Mouse (Mus musculus): ENCODE measurements around the gene Krtap1-4. TPM values are rescaled to one million over a fixed set of nuclear protein-coding genes. Genes with fewer than 3 reads are reported as not detected.

Gene Krtap1-4
- total and polyA plus RNA-seq, 2 experiments from 2014 or later, result not detected

DNA sequence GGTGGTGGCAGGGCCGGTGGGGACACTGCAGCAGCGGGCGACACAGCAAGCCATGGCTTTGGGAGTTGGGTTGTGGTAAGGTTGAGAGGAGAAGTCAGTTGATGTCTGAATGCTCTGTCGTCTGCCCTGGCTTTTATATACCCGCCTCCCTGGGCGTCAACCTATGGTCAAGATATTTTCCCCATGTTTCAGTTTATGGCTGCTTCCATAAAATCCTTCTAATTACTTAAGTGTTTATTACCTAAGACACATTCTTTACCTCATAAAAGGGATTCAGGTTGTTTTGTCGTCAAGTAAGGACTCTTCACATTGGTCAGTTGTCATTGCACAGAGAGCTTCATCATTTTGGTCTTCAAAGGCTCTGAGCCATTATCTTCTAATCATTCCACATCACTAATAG lies 16.9 kb downstream of the Krtap1-4 start, which contains the start of gene Krtap3-1:
Krtap3-1 (minus strand) TSS at position 101 of the 400 bp plus-strand sequence.
- WGBS, result 94% methylated on average over 7 of the region's 7 CpGs
- no peak for ATAC-seq
- Histone ChIP-seq H3K36me3 (ENCODE audit: insufficient read depth) (no peaks in the 10 kb centered on the region), H3K27ac (ENCODE audit: low read depth, low read length) (no peak within 1 kb of the TSS), H3K27me3 (ENCODE audit: insufficient read depth, low read length) (no peaks in the 10 kb centered on the region), H3K9me3 (ENCODE audit: low read length) (no peaks in the 10 kb centered on the region), H3K4me3 (ENCODE audit: low read depth, low read length) (no peak within 1 kb of the TSS), H3K4me1 (ENCODE audit: insufficient read depth) (no peaks in the 10 kb centered on the region), H3K9ac (no peak within 1 kb of the TSS), H3K4me2 (ENCODE audit: low read depth) (no peak within 1 kb of the TSS)
- no peak for TF ChIP-seq CTCF (IDR thresholded peaks at IDR 0.05; ENCODE audit: low read depth)
- DNase-seq, result no peak

DNA sequence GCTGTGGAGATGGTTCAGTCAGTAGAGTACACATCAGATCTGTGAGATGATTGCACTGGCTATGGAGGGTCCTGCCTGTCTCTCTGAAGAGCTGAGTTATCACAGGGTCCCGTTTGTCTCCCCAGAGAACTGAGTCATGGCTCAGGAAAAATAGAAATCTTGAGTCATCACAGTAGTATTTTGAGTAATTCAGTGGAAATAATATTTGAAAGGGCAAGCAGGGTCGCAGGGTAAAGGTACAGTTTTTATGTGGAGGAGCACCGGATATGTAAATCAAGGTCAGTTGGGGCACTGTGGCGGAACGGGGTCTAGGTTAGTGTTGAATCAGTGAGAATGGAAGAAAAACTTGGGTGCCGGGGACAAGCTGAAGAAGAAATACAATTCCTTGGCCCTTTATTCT lies 20.9 kb downstream of the Krtap1-4 start:
- H3K9me3 ChIP-seq (ENCODE audit: low read length), result no peaks in the 10 kb centered on the region
- no peak overlapping the region for H3K27ac ChIP-seq (ENCODE audit: low read depth, low read length)
- H3K9ac ChIP-seq, result no peak overlapping the region
- H3K4me1 ChIP-seq (ENCODE audit: insufficient read depth), result no peaks in the 10 kb centered on the region
- ATAC-seq, result no peak
- H3K36me3 ChIP-seq (ENCODE audit: insufficient read depth), result no peaks in the 10 kb centered on the region
- H3K4me2 ChIP-seq (ENCODE audit: low read depth), result no peak overlapping the region
- no peak overlapping the region for H3K4me3 ChIP-seq (ENCODE audit: low read depth, low read length)
- no peak for DNase-seq
- H3K27me3 ChIP-seq (ENCODE audit: insufficient read depth, low read length), result no peaks in the 10 kb centered on the region
- TF ChIP-seq CTCF (IDR thresholded peaks at IDR 0.05; ENCODE audit: low read depth), result no peak
- 85% methylated on average over 6 of the region's 6 CpGs for WGBS

DNA sequence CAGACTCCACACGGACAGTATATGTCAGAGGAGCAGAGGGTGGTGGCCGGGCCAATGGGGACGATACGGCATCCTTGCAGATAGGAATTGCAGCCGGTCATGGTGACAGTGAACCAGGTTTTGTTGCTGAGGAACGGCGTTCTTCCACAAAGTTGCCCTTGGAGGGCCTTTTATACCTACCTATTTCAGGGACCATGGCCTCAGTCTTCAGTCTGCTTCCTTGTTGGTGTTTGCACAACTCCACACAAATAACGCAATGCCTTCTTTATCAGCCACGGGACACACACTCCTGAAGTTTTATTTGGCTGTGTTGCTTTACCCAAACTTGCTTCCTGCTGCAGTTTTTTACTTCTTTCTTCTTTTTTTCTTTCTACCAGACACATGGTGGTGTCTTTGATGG lies 24.1 kb downstream of the Krtap1-4 start, which contains the start of gene Gm11939:
Gm11939 (minus strand) TSS at position 101 of the 400 bp plus-strand sequence.
- Histone ChIP-seq H3K36me3 (ENCODE audit: insufficient read depth) (no peaks in the 10 kb centered on the region), H3K9me3 (ENCODE audit: low read length) (no peaks in the 10 kb centered on the region), H3K4me2 (ENCODE audit: low read depth) (no peak within 1 kb of the TSS), H3K27ac (ENCODE audit: low read depth, low read length) (no peak within 1 kb of the TSS), H3K4me1 (ENCODE audit: insufficient read depth) (no peaks in the 10 kb centered on the region), H3K9ac (no peak within 1 kb of the TSS), H3K4me3 (ENCODE audit: low read depth, low read length) (no peak within 1 kb of the TSS), H3K27me3 (ENCODE audit: insufficient read depth, low read length) (no peaks in the 10 kb centered on the region)
- no peak for DNase-seq
- 95% methylated on average over 9 of the region's 9 CpGs for WGBS
- TF ChIP-seq CTCF (IDR thresholded peaks at IDR 0.05; ENCODE audit: low read depth), result no peak
- no peak for ATAC-seq

DNA sequence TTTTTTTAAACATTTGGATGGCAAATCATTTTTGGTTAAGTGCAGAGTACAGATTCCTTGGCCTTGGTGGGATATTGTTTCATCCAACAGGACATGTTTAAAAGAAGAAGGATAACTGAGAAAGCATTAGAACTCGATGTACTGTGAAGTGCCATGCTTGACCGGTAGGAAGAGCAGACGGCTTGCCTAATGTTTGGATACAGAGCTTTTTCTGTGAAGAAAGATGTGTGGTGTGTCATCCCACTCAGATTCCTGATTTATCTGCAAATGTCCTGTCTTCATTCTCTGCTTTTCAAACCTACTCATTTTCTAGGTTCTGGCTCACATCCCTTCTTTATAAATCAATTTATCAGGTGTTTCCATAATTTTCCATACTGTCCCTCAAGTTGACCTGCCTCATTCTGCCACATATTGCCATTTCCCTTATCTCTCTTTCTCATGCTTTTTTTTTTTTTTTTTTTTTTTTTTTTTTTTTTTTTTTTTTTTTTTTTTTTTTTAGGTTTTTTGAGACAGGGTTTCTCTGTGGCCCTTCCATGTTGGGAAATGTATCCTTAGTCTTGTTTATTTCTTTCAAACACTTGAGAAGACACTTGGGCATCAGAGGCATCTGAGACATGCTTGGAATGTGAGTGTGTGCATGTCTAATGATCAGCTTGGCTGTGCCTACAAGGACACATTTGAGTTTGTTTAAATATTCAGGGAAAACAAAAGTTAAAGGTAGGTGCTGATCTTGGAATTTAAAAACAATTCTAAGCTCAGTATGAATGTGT lies 25.3 kb downstream of the Krtap1-4 start:
- DNase-seq, result no peak
- H3K4me1 ChIP-seq (ENCODE audit: insufficient read depth), result no peaks in the 10 kb centered on the region
- H3K4me3 ChIP-seq (ENCODE audit: low read depth, low read length), result no peak overlapping the region
- no peak overlapping the region for H3K4me2 ChIP-seq (ENCODE audit: low read depth)
- H3K36me3 ChIP-seq (ENCODE audit: insufficient read depth), result no peaks in the 10 kb centered on the region
- TF ChIP-seq CTCF (IDR thresholded peaks at IDR 0.05; ENCODE audit: low read depth), result no peak
- H3K9ac ChIP-seq, result no peak overlapping the region
- no peaks in the 10 kb centered on the region for H3K9me3 ChIP-seq (ENCODE audit: low read length)
- 91% methylated on average over 3 of the region's 3 CpGs for WGBS
- H3K27me3 ChIP-seq (ENCODE audit: insufficient read depth, low read length), result no peaks in the 10 kb centered on the region
- ATAC-seq, result no peak
- no peak overlapping the region for H3K27ac ChIP-seq (ENCODE audit: low read depth, low read length)

DNA sequence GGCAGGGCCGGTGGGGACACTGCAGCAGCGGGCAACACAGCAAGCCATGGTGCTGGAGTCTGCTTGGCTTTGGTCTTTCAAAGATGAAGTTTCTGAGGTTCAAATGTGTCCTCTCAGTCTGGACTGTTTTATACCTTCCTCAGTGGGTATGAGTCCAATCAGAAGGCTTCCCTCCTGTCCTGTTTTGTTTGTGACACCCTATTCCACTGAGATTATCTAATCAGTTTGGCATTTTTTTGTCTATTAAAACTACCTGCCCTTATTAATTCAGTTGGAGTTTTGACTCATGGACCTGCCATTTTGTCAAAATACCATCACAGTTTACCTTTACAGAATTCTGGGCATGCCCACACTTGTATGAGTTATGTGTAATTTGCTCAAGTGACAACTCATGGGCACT lies 26.7 kb downstream of the Krtap1-4 start, which contains the start of gene Krtap3-2:
Krtap3-2 (minus strand) TSS at position 101 of the 400 bp plus-strand sequence.
- Histone ChIP-seq H3K36me3 (ENCODE audit: insufficient read depth) (no peaks in the 10 kb centered on the region), H3K9ac (no peak within 1 kb of the TSS), H3K4me1 (ENCODE audit: insufficient read depth) (no peaks in the 10 kb centered on the region), H3K27me3 (ENCODE audit: insufficient read depth, low read length) (no peaks in the 10 kb centered on the region), H3K27ac (ENCODE audit: low read depth, low read length) (no peak within 1 kb of the TSS), H3K4me3 (ENCODE audit: low read depth, low read length) (no peak within 1 kb of the TSS), H3K4me2 (ENCODE audit: low read depth) (no peak within 1 kb of the TSS), H3K9me3 (ENCODE audit: low read length) (no peaks in the 10 kb centered on the region)
- WGBS, result 95% methylated on average over 2 of the region's 2 CpGs
- ATAC-seq (no peak), DNase-seq (no peak)
- no peak for TF ChIP-seq CTCF (IDR thresholded peaks at IDR 0.05; ENCODE audit: low read depth)

DNA sequence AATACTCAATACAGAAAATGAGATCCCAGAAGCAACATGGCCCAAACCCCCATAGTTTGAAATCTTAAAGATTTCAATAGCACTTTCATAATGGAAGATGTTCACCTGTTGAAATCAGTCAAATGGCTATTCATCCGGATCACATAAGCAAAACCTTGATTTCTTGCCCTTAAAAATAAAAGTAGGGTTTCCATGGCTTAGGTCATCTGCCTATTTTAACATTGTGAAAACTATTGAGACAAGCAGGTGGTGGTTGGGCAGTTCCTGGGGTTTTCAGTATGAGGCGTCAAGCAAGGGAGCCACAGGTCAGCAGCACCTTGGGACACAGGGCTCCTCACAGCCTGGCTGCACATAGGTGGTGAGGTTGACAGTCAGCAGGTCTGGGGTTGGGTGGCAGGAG lies 27.3 kb downstream of the Krtap1-4 start:
- ATAC-seq, result no peak
- Histone ChIP-seq H3K4me2 (ENCODE audit: low read depth) (no peak overlapping the region), H3K27me3 (ENCODE audit: insufficient read depth, low read length) (no peaks in the 10 kb centered on the region), H3K9ac (no peak overlapping the region), H3K36me3 (ENCODE audit: insufficient read depth) (no peaks in the 10 kb centered on the region), H3K4me1 (ENCODE audit: insufficient read depth) (no peaks in the 10 kb centered on the region), H3K4me3 (ENCODE audit: low read depth, low read length) (no peak overlapping the region), H3K9me3 (ENCODE audit: low read length) (no peaks in the 10 kb centered on the region), H3K27ac (ENCODE audit: low read depth, low read length) (no peak overlapping the region)
- TF ChIP-seq CTCF (IDR thresholded peaks at IDR 0.05; ENCODE audit: low read depth), result no peak
- WGBS, result 94% methylated on average over 2 of the region's 2 CpGs
- DNase-seq, result no peak

DNA sequence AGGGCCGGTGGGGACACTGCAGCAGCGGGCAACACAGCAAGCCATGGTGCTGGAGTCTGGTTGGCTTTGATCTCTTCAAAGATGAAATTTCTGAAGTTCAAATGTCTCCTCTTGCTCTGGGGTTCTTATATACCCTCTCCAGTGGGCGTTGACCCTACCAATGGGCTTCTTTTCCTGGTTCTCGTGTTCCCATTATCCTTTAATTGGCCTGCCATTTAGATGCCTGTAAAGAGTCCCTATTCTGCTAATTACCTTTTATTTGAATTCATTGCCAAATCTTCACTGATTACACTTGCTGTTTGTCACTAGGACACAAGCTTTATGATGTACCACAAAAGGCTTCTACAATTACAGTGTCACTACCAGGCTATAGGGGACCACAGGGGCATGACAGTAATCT lies 32.7 kb downstream of the Krtap1-4 start, which contains the start of gene Krtap3-3:
Krtap3-3 (minus strand) TSS at position 101 of the 400 bp plus-strand sequence.
- H3K27ac ChIP-seq (ENCODE audit: low read depth, low read length), result no peak within 1 kb of the TSS
- TF ChIP-seq CTCF (IDR thresholded peaks at IDR 0.05; ENCODE audit: low read depth), result no peak
- H3K9me3 ChIP-seq (ENCODE audit: low read length), result no peaks in the 10 kb centered on the region
- ATAC-seq (no peak), DNase-seq (no peak)
- 46% methylated on average over 4 of the region's 4 CpGs for WGBS
- no peaks in the 10 kb centered on the region for H3K27me3 ChIP-seq (ENCODE audit: insufficient read depth, low read length)
- no peak within 1 kb of the TSS for H3K4me3 ChIP-seq (ENCODE audit: low read depth, low read length)
- H3K4me2 ChIP-seq (ENCODE audit: low read depth), result no peak within 1 kb of the TSS
- H3K9ac ChIP-seq, result no peak within 1 kb of the TSS
- H3K36me3 ChIP-seq (ENCODE audit: insufficient read depth), result no peaks in the 10 kb centered on the region
- no peaks in the 10 kb centered on the region for H3K4me1 ChIP-seq (ENCODE audit: insufficient read depth)

Measured in forebrain, postnatal 0 days (tissue).